Comparison of ENCODE assay signal across 29 mouse cellular contexts in genomic region chr8:113768861-113769410, GRCm38 (mm10).
DNase-seq lines count a peak whose midpoint lies in the region; ATAC-seq and TF ChIP-seq lines count a peak whose summit lies in the region.
"Had no signal": no experiment of that assay in that cellular context is flagged by ENCODE, and none has a peak within 500 bp of the region (broad histone marks: within the 10 kb centered on the region; RNA-seq: fewer than 3 reads in every experiment).

No protein-coding gene starts in this region.

- no peak overlapping the region for H3K4me2 ChIP-seq in forebrain, embryonic 16.5 days (ENCODE audit: low read length)
- no peak overlapping the region for H3K4me2 ChIP-seq in kidney, postnatal 0 days (ENCODE audit: low read length)
- H3K4me2 ChIP-seq in midbrain, postnatal 0 days (ENCODE audit: low read depth, low read length, poor library complexity, severe bottlenecking), result no peak overlapping the region
- H3K4me2 ChIP-seq in midbrain, embryonic 15.5 days, result no peak overlapping the region
- H3K4me2 ChIP-seq: heart, embryonic 13.5 days; kidney, embryonic 15.5 days; neural tube, embryonic 12.5 days had no signal

- TF ChIP-seq CTCF in kidney, postnatal 0 days (IDR thresholded peaks at IDR 0.05; ENCODE audit: low read depth), result no peak
- no peak for TF ChIP-seq CTCF in midbrain, postnatal 0 days (IDR thresholded peaks at IDR 0.05)

- WGBS in forebrain, embryonic 10.5 days, result 35% methylated on average over 8 of the region's 8 CpGs
- 15% methylated on average over 8 of the region's 8 CpGs for WGBS in forebrain, embryonic 16.5 days
- 76% methylated on average over 8 of the region's 8 CpGs for WGBS in kidney, postnatal 0 days
- WGBS in midbrain, postnatal 0 days, result 39% methylated on average over 8 of the region's 8 CpGs
- WGBS in midbrain, embryonic 15.5 days, result 40% methylated on average over 8 of the region's 8 CpGs

- H3K4me1 ChIP-seq in forebrain, embryonic 10.5 days, result peaks cover 18% of the 10 kb centered on the region
- H3K4me1 ChIP-seq in forebrain, embryonic 16.5 days (replicated peaks; ENCODE audit: control insufficient read depth, insufficient read depth, low read length), result peaks cover 3% of the 10 kb centered on the region; the same call in 1 of the 2 replicates
- H3K4me1 ChIP-seq in kidney, postnatal 0 days (replicated peaks; ENCODE audit: insufficient read depth, low read length), result 0 out of 2 replicates have a peak, but pooled peaks cover under 1% of the 10 kb centered on the region
- no peaks in the 10 kb centered on the region for H3K4me1 ChIP-seq in midbrain, postnatal 0 days (ENCODE audit: insufficient read depth, low read length)
- no peaks in the 10 kb centered on the region for H3K4me1 ChIP-seq in midbrain, embryonic 15.5 days
- H3K4me1 ChIP-seq: heart, embryonic 13.5 days; neural tube, embryonic 12.5 days had no signal

- ATAC-seq in forebrain, embryonic 16.5 days, result no peak
- ATAC-seq in kidney, postnatal 0 days (replicated peaks; ENCODE audit: low FRiP score, low read depth), result no peak
- ATAC-seq in midbrain, postnatal 0 days (ENCODE audit: low FRiP score), result no peak
- ATAC-seq in midbrain, embryonic 15.5 days (replicated peaks), result no peak
- ATAC-seq: activated CD4-positive, CD25-positive, alpha-beta regulatory T cell, adult 4 months; CD4-positive, CD25-positive, alpha-beta regulatory T cell, adult 4 months; forebrain, postnatal 0 days; midbrain, embryonic 16.5 days had no signal

- H3K27ac ChIP-seq in forebrain, embryonic 10.5 days, result peak overlapping the region; percentile 35; the same call in 1 of the 2 replicates
- H3K27ac ChIP-seq in forebrain, embryonic 16.5 days (ENCODE audit: low read length), result no peak overlapping the region
- H3K27ac ChIP-seq in kidney, postnatal 0 days, result no peak overlapping the region
- no peak overlapping the region for H3K27ac ChIP-seq in midbrain, postnatal 0 days (ENCODE audit: low read depth, low read length)
- H3K27ac ChIP-seq in midbrain, embryonic 15.5 days, result no peak overlapping the region
- H3K27ac ChIP-seq: heart, embryonic 13.5 days; kidney, embryonic 15.5 days; liver, embryonic 14.5 days; neural tube, embryonic 12.5 days had no signal

- no peak overlapping the region for H3K9ac ChIP-seq in forebrain, embryonic 16.5 days (replicated peaks; ENCODE audit: low read depth, low read length)
- H3K9ac ChIP-seq in kidney, postnatal 0 days (ENCODE audit: low read depth, low read length), result no peak overlapping the region
- H3K9ac ChIP-seq in midbrain, postnatal 0 days (replicated peaks; ENCODE audit: low read length, poor library complexity, severe bottlenecking), result no peak overlapping the region
- H3K9ac ChIP-seq in midbrain, embryonic 15.5 days, result no peak overlapping the region
- H3K9ac ChIP-seq: forebrain, postnatal 0 days; heart, embryonic 13.5 days; kidney, embryonic 15.5 days; liver, embryonic 14.5 days; neural tube, embryonic 12.5 days had no signal

- no peak overlapping the region for H3K4me3 ChIP-seq in forebrain, embryonic 10.5 days
- no peak overlapping the region for H3K4me3 ChIP-seq in forebrain, embryonic 16.5 days (replicated peaks; ENCODE audit: low read length)
- no peak overlapping the region for H3K4me3 ChIP-seq in kidney, postnatal 0 days (replicated peaks; ENCODE audit: low read depth, low read length)
- H3K4me3 ChIP-seq in midbrain, postnatal 0 days (ENCODE audit: low read depth, low read length), result no peak overlapping the region
- no peak overlapping the region for H3K4me3 ChIP-seq in midbrain, embryonic 15.5 days
- H3K4me3 ChIP-seq: heart, embryonic 13.5 days; kidney, embryonic 15.5 days; myocyte; neural tube, embryonic 12.5 days had no signal

- no peaks in the 10 kb centered on the region for H3K9me3 ChIP-seq in forebrain, embryonic 10.5 days
- no peaks in the 10 kb centered on the region for H3K9me3 ChIP-seq in forebrain, embryonic 16.5 days (ENCODE audit: control insufficient read depth, low read length)
- H3K9me3 ChIP-seq in kidney, postnatal 0 days (replicated peaks; ENCODE audit: low read length), result no peaks in the 10 kb centered on the region
- H3K9me3 ChIP-seq in midbrain, postnatal 0 days (ENCODE audit: low read length), result no peaks in the 10 kb centered on the region
- no peaks in the 10 kb centered on the region for H3K9me3 ChIP-seq in midbrain, embryonic 15.5 days
- H3K9me3 ChIP-seq: heart, embryonic 13.5 days; kidney, embryonic 15.5 days; neural tube, embryonic 12.5 days had no signal

- H3K36me3 ChIP-seq in forebrain, embryonic 10.5 days (replicated peaks), result no peaks in the 10 kb centered on the region
- H3K36me3 ChIP-seq in forebrain, embryonic 16.5 days (ENCODE audit: control insufficient read depth, insufficient read depth), result 0 out of 2 replicates have a peak, but pooled peaks cover 2% of the 10 kb centered on the region
- H3K36me3 ChIP-seq in kidney, postnatal 0 days (ENCODE audit: insufficient read depth, low read length), result no peaks in the 10 kb centered on the region
- peaks cover 3% of the 10 kb centered on the region; the same call in 1 of the 2 replicates for H3K36me3 ChIP-seq in midbrain, postnatal 0 days (ENCODE audit: insufficient read depth, low read length)
- H3K36me3 ChIP-seq in midbrain, embryonic 15.5 days (replicated peaks), result no peaks in the 10 kb centered on the region
- H3K36me3 ChIP-seq: heart, embryonic 13.5 days; kidney, embryonic 15.5 days; neural tube, embryonic 12.5 days had no signal

- DNase-seq in forebrain, embryonic 10.5 days (ENCODE audit: extremely low spot score, low spot score), result no peak
- DNase-seq in kidney, postnatal 0 days (ENCODE audit: low spot score), result peak; percentile 8
- DNase-seq in kidney, postnatal 36 days, result no peak
- DNase-seq in midbrain, postnatal 0 days (ENCODE audit: low spot score), result peak; percentile 0
- peak; percentile 24 for DNase-seq in retina, postnatal 1 day
- no peak for DNase-seq in thymus, postnatal 4 days
- DNase-seq: adrenal gland, adult 2 months; adrenal gland, postnatal 36 days; cerebellum, adult 2 months; cerebellum, postnatal 14 days; forebrain, postnatal 0 days; gastrocnemius, postnatal 10 days; heart, postnatal 10 days; kidney, adult 18-20 months; kidney, postnatal 4 days; layer of hippocampus, postnatal 36 days; left cerebral cortex, postnatal 4 days; liver; lung, adult 2 months had no signal

- no peaks in the 10 kb centered on the region for H3K27me3 ChIP-seq in forebrain, embryonic 10.5 days (ENCODE audit: poor library complexity, severe bottlenecking)
- no peaks in the 10 kb centered on the region for H3K27me3 ChIP-seq in forebrain, embryonic 16.5 days (replicated peaks; ENCODE audit: control insufficient read depth, insufficient read depth, low read length)
- H3K27me3 ChIP-seq in kidney, postnatal 0 days (ENCODE audit: insufficient read depth, low read length), result no peaks in the 10 kb centered on the region
- H3K27me3 ChIP-seq in midbrain, postnatal 0 days (ENCODE audit: insufficient read depth, low read length), result no peaks in the 10 kb centered on the region
- H3K27me3 ChIP-seq in midbrain, embryonic 15.5 days (replicated peaks), result no peaks in the 10 kb centered on the region
- H3K27me3 ChIP-seq: heart, embryonic 13.5 days; kidney, embryonic 15.5 days; neural tube, embryonic 12.5 days had no signal

Comparison
In these comparisons a context has a peak if more than half of its experiments do, and no peak if none do; other contexts are left out.
1. DNase-seq: peak in kidney, postnatal 0 days (single experiment), midbrain, postnatal 0 days (single experiment) and retina, postnatal 1 day (single experiment); none in forebrain, embryonic 10.5 days (single experiment), kidney, postnatal 36 days (0 of 2) and thymus, postnatal 4 days (single experiment).